Mouse (Mus musculus): ENCODE data around the gene Cbr2. TPM values are rescaled to one million over a fixed set of nuclear protein-coding genes. Genes with fewer than 3 reads are reported as not detected.
"Not testable (repeated sequence)": the region's sequence is repeated elsewhere in the genome, so short reads cannot be mapped to it uniquely, and the experiment has no call there.

Cbr2 gene
- total RNA-seq, 2 experiments from 2014 or later: 7.4 to 7.8 TPM

- DNase-seq (ENCODE audit: low spot score in 2 of 2): no peak
Measured at GRCm38 (mm10) chr11:120733521-120733920, 1.6 kb upstream of the Cbr2 start.

GRCm38 (mm10) chr11:120731395-120731794, 519 bp downstream of the Cbr2 start:
- no peak for DNase-seq (ENCODE audit: low spot score in 2 of 2)

- no peak for DNase-seq (ENCODE audit: low spot score in 2 of 2)
Measured at GRCm38 (mm10) chr11:120730331-120730870, 1.5 kb downstream of the Cbr2 start.

- DNase-seq (ENCODE audit: low spot score in 2 of 2): not testable (repeated sequence)
Measured at GRCm38 (mm10) chr11:120729432-120730050, 2.4 kb downstream of the Cbr2 start.

GRCm38 (mm10) chr11:120728530-120729240, 3.2 kb downstream of the Cbr2 start:
- no peak for DNase-seq (ENCODE audit: low spot score in 2 of 2)

GRCm38 (mm10) chr11:120727564-120727963, 4.3 kb downstream of the Cbr2 start:
- DNase-seq (ENCODE audit: low spot score in 2 of 2): no peak

- DNase-seq (ENCODE audit: low spot score in 2 of 2): peak; percentile 53 to 77
Measured at GRCm38 (mm10) chr11:120727169-120727527, 4.8 kb downstream of the Cbr2 start, which contains the start of gene Dcxr. TSS of gene Dcxr (minus strand) at chr11:120727281.

- no peak for DNase-seq (ENCODE audit: low spot score in 2 of 2)
Measured at GRCm38 (mm10) chr11:120726243-120727168, 5.4 kb downstream of the Cbr2 start.

GRCm38 (mm10) chr11:120723509-120723908, 8.4 kb downstream of the Cbr2 start:
- DNase-seq (ENCODE audit: low spot score in 2 of 2): no peak

- DNase-seq (ENCODE audit: low spot score in 2 of 2): no peak
Measured at GRCm38 (mm10) chr11:120722761-120723382, 9.0 kb downstream of the Cbr2 start.

GRCm38 (mm10) chr11:120722067-120722630, 9.8 kb downstream of the Cbr2 start:
- no peak for DNase-seq (ENCODE audit: low spot score in 2 of 2)

GRCm38 (mm10) chr11:120721124-120722066, 10.5 kb downstream of the Cbr2 start, which contains the start of gene Rac3:
TSS of gene Rac3 (plus strand) at chr11:120721470.
- peak in 1 of 2 experiments; percentile 42 for DNase-seq (ENCODE audit: low spot score in 2 of 2)

GRCm38 (mm10) chr11:120720450-120720849, 11.5 kb downstream of the Cbr2 start:
- peak; percentile 76 to 91 for DNase-seq (ENCODE audit: low spot score in 2 of 2)

- DNase-seq (ENCODE audit: low spot score in 2 of 2): no peak
Measured at GRCm38 (mm10) chr11:120719841-120720376, 12.0 kb downstream of the Cbr2 start.

- DNase-seq (ENCODE audit: low spot score in 2 of 2): no peak
Measured at GRCm38 (mm10) chr11:120719242-120719641, 12.7 kb downstream of the Cbr2 start.

GRCm38 (mm10) chr11:120715131-120715530, 16.8 kb downstream of the Cbr2 start:
- DNase-seq (ENCODE audit: low spot score in 2 of 2): no peak

- no peak for DNase-seq (ENCODE audit: low spot score in 2 of 2)
Measured at GRCm38 (mm10) chr11:120714546-120714945, 17.4 kb downstream of the Cbr2 start.

- DNase-seq (ENCODE audit: low spot score in 2 of 2): peak; percentile 75 to 95
Measured at GRCm38 (mm10) chr11:120713580-120714518, 18.1 kb downstream of the Cbr2 start, which contains the start of the genes Cenpx and Lrrc45. TSS of gene Cenpx (minus strand) at chr11:120713738. TSS of gene Lrrc45 (plus strand) at chr11:120713925.
